Mouse (Mus musculus) MEL (cell line): ENCODE data around the gene 4930519G04Rik.

ENCODE experiments used
- CTCF ChIP-seq, 3 experiments: IDR thresholded peaks in 2 of 3; conservative IDR thresholded peaks in 1 of 3; 2 replicates each; pipeline ENCODE4 v1.5.1; 2011 to 2012; ENCODE audit warnings: low read length in 3 of 3, low read depth in 2 of 3, mild to moderate bottlenecking in 2 of 3, improper control_type of control experiment in 1 of 3, inconsistent platforms in 1 of 3, mixed read lengths in 1 of 3, moderate library complexity in 1 of 3; ENCODE audit not compliant: control insufficient read depth in 1 of 3, insufficient read depth in 1 of 3, poor library complexity in 1 of 3, severe bottlenecking in 1 of 3
- E2F4 ChIP-seq: IDR thresholded peaks from 2 replicates; pipeline ENCODE4 v1.6.1; 2011; ENCODE audit warnings: low read depth, low read length, improper control_type of control experiment, borderline replicate concordance
- EP300 ChIP-seq, 2 experiments: IDR thresholded peaks; 2 replicates each; pipeline ENCODE4 v1.6.1; 2011; ENCODE audit warnings: improper control_type of control experiment in 2 of 2, low read length in 2 of 2, low read depth in 1 of 2, mild to moderate bottlenecking in 1 of 2
- MAX ChIP-seq: IDR thresholded peaks from 2 replicates; pipeline ENCODE4 v1.6.1; 2011; ENCODE audit warnings: low read length, improper control_type of control experiment
- MEF2A ChIP-seq: IDR thresholded peaks from 2 replicates; pipeline ENCODE4 v1.6.1; 2014; ENCODE audit warnings: low read depth, mild to moderate bottlenecking, inconsistent platforms, low read length, improper control_type of control experiment; ENCODE audit not compliant: poor library complexity, insufficient replicate concordance, severe bottlenecking; ENCODE audit errors: extremely low read depth
- MYC ChIP-seq: IDR thresholded peaks from 2 replicates; pipeline ENCODE4 v1.6.1; 2011; ENCODE audit warnings: low read depth, mild to moderate bottlenecking, low read length, improper control_type of control experiment, moderate library complexity
- NELFE ChIP-seq: IDR thresholded peaks from 2 replicates; pipeline ENCODE4 v1.6.1; 2011; ENCODE audit warnings: low read depth, low read length, improper control_type of control experiment
- POLR2A ChIP-seq, 2 experiments: IDR thresholded peaks; 2 replicates each; pipeline ENCODE4 v1.6.1; 2011 to 2012; ENCODE audit warnings: low read length in 2 of 2, mild to moderate bottlenecking in 2 of 2, control low read depth in 1 of 2, improper control_type of control experiment in 1 of 2, low read depth in 1 of 2, moderate library complexity in 1 of 2; ENCODE audit not compliant: control insufficient read depth in 1 of 2, insufficient read depth in 1 of 2, poor library complexity in 1 of 2
- POLR2AphosphoS2 ChIP-seq: IDR thresholded peaks from 2 replicates; pipeline ENCODE4 v1.6.1; 2011; ENCODE audit warnings: low read length, improper control_type of control experiment
- USF1 ChIP-seq: IDR thresholded peaks from 2 replicates; pipeline ENCODE4 v1.6.1; 2014; ENCODE audit warnings: low read depth, mild to moderate bottlenecking, inconsistent platforms, low read length, improper control_type of control experiment, moderate library complexity
- ZKSCAN1 ChIP-seq: IDR thresholded peaks from 2 replicates; pipeline ENCODE4 v1.6.1; 2012; ENCODE audit warnings: low read depth, mild to moderate bottlenecking, inconsistent platforms, low read length, improper control_type of control experiment, moderate library complexity
- ZMIZ1 ChIP-seq: IDR thresholded peaks from 2 replicates; pipeline ENCODE4 v1.6.1; 2012; ENCODE audit warnings: low read depth, mild to moderate bottlenecking, inconsistent platforms, low read length, improper control_type of control experiment, moderate library complexity
- ZNF384 ChIP-seq: IDR thresholded peaks from 2 replicates; pipeline ENCODE4 v1.6.1; 2012; ENCODE audit warnings: low read depth, mild to moderate bottlenecking, inconsistent platforms, low read length, improper control_type of control experiment

- TF ChIP-seq ZNF384 (no peak), CTCF (IDR thresholded peaks at IDR 0.05 in 2 of 3, conservative IDR thresholded peaks at IDR 0.05 in 1 of 3; ENCODE audit: control insufficient read depth in 1 of 3, insufficient read depth in 1 of 3, low read depth in 2 of 3, low read length in 3 of 3, poor library complexity in 1 of 3, severe bottlenecking in 1 of 3) (no peak), USF1 (no peak), E2F4 (no peak), NELFE (peak; percentile 48; the same call in 1 of the 2 replicates), MYC (0 out of 2 replicates have a peak, but pooled peaks have one; percentile 47), MEF2A (no peak), ZKSCAN1 (no peak), MAX (peak; percentile 48), ZMIZ1 (no peak), EP300 (IDR thresholded peaks at IDR 0.05; ENCODE audit: low read depth in 1 of 2, low read length in 2 of 2) (peak; percentile 38 to 42; a peak in 3 of 4 replicates), POLR2AphosphoS2 (no peak), POLR2A (IDR thresholded peaks at IDR 0.05; ENCODE audit: control insufficient read depth in 1 of 2, insufficient read depth in 1 of 2, low read depth in 1 of 2, low read length in 2 of 2, poor library complexity in 1 of 2) (peak in 1 of 2 experiments; percentile 26; a peak in 1 of 4 replicates)
Measured at GRCm38 (mm10) chr5:114926753-114927152, 73.3 kb downstream of the 4930519G04Rik start.
